Mouse (Mus musculus) hindbrain, embryonic 14.5 days (tissue): ENCODE results near the gene Ccdc126. TPM values are rescaled to one million over a fixed set of nuclear protein-coding genes. Genes with fewer than 3 reads are reported as not detected.

ENCODE experiments used
- ATAC-seq: fragments of 200-750 bp; cut with Nextera tagmentation; 2 replicates; pipeline ENCODE4 v1.8.0; 2017; ENCODE audit warnings: moderate number of reproducible peaks, mild to moderate bottlenecking, moderate TSS enrichment, moderate library complexity; ENCODE audit not compliant: low FRiP score
- DNase-seq: peaks from one replicate; pipeline ENCODE4 v3.0.0-alpha.2; 2015; ENCODE audit warnings: low spot score
- H3K27ac ChIP-seq: fragments of 300-500 bp; sonication (generic); 2 replicates; pipeline ENCODE4 v1.5.1; 2014; ENCODE audit warnings: mild to moderate bottlenecking, moderate library complexity
- H3K27me3 ChIP-seq: fragments of 300-500 bp; sonication (generic); 2 replicates; pipeline ENCODE4 v1.6.1; 2014; ENCODE audit warnings: mild to moderate bottlenecking, low read length, mixed read lengths; ENCODE audit not compliant: control insufficient read depth, insufficient read depth
- H3K36me3 ChIP-seq: fragments of 300-500 bp; sonication (generic); replicated peaks from 2 replicates; pipeline ENCODE4 v1.6.1; 2014; ENCODE audit not compliant: control insufficient read depth, insufficient read depth
- H3K4me1 ChIP-seq: fragments of 300-500 bp; sonication (generic); replicated peaks from 2 replicates; pipeline ENCODE4 v1.6.1; 2014; ENCODE audit warnings: antibody characterized with exemption, low read length, mixed read lengths; ENCODE audit not compliant: control insufficient read depth, insufficient read depth
- H3K4me2 ChIP-seq: fragments of 300-500 bp; sonication (generic); replicated peaks from 2 replicates; pipeline ENCODE4 v1.6.1; 2014; ENCODE audit warnings: mild to moderate bottlenecking, moderate library complexity
- H3K4me3 ChIP-seq: fragments of 300-500 bp; sonication (generic); replicated peaks from 2 replicates; pipeline ENCODE4 v1.5.1; 2014; ENCODE audit warnings: mild to moderate bottlenecking, low read length
- H3K9ac ChIP-seq: fragments of 300-500 bp; sonication (generic); 2 replicates; pipeline ENCODE4 v1.6.1; 2014
- H3K9me3 ChIP-seq: fragments of 300-500 bp; sonication (generic); 2 replicates; pipeline ENCODE4 v1.6.1; 2016; ENCODE audit warnings: low read length; ENCODE audit not compliant: control insufficient read depth
- WGBS: fragments of 180-500 bp; shearing (Covaris S2); extraction: QIAGEN DNeasy Blood & Tissue Kit; methylation state at CpG from one replicate; pipeline ENCODE4 v1.1.7; 2014; 5-methylcytosine and 5-hydroxymethylcytosine counted together
- polyA plus RNA-seq: library from polyadenylated mRNA; unstranded; fragments of >200 nt; fragmentation: Nextera tagmentation; extraction: Ambion mirVana; gene quantifications from 2 replicates; pipeline ENCODE4 v1.2.1, GENCODE M21; 2014

Gene Ccdc126
- polyA plus RNA-seq, 1 experiment from 2014 or later = 11.0 TPM

- Histone ChIP-seq H3K36me3 (no peaks in the 10 kb centered on the region), H3K27ac (no peak within 1 kb of the TSS), H3K4me1 (peaks cover 10% of the 10 kb centered on the region), H3K9me3 (no peaks in the 10 kb centered on the region), H3K4me2 (peak within 1 kb of the TSS; percentile 96), H3K27me3 (no peaks in the 10 kb centered on the region), H3K9ac (peak within 1 kb of the TSS; percentile 64), H3K4me3 (peak within 1 kb of the TSS; percentile 63)
- DNase-seq = peak; percentile 76
- WGBS = 4% methylated on average over 45 of the region's 49 CpGs
- peak; percentile 98 for ATAC-seq
These were observed 48.3 kb downstream of the Ccdc126 start, which contains the start of gene Fam221a for GRCm38 (mm10) chr6:49367159-49368054. Fam221a (plus strand) TSS chr6:49367739.

- Histone ChIP-seq H3K9me3 (no peaks in the 10 kb centered on the region), H3K4me3 (peak overlapping the region; percentile 63), H3K27me3 (no peaks in the 10 kb centered on the region), H3K36me3 (no peaks in the 10 kb centered on the region), H3K27ac (no peak overlapping the region), H3K4me1 (peaks cover 10% of the 10 kb centered on the region), H3K9ac (peak overlapping the region; percentile 64), H3K4me2 (peak overlapping the region; percentile 96)
- DNase-seq (no peak), ATAC-seq (no peak)
- WGBS = 31% methylated on average over 3 of the region's 3 CpGs
These were observed 49.1 kb downstream of the Ccdc126 start for GRCm38 (mm10) chr6:49368212-49368611.

GRCm38 (mm10) chr6:49372705-49373104, 53.6 kb downstream of the Ccdc126 start:
- Histone ChIP-seq H3K4me2 (no peak overlapping the region), H3K36me3 (no peaks in the 10 kb centered on the region), H3K9ac (no peak overlapping the region), H3K27ac (no peak overlapping the region), H3K9me3 (no peaks in the 10 kb centered on the region), H3K27me3 (no peaks in the 10 kb centered on the region), H3K4me3 (no peak overlapping the region), H3K4me1 (peaks cover 10% of the 10 kb centered on the region)
- WGBS = 82% methylated on average over 4 of the region's 4 CpGs
- ATAC-seq = no peak
- no peak for DNase-seq

GRCm38 (mm10) chr6:49373943-49374342, 54.9 kb downstream of the Ccdc126 start:
- 76% methylated on average over 2 of the region's 2 CpGs for WGBS
- no peaks in the 10 kb centered on the region for H3K27me3 ChIP-seq
- no peak for ATAC-seq

GRCm38 (mm10) chr6:49378328-49378727, 59.3 kb downstream of the Ccdc126 start:
- DNase-seq (no peak), ATAC-seq (no peak)
- Histone ChIP-seq H3K27ac (no peak overlapping the region), H3K4me3 (no peak overlapping the region), H3K4me2 (no peak overlapping the region), H3K36me3 (no peaks in the 10 kb centered on the region), H3K9me3 (no peaks in the 10 kb centered on the region), H3K4me1 (no peaks in the 10 kb centered on the region), H3K9ac (no peak overlapping the region), H3K27me3 (no peaks in the 10 kb centered on the region)
- 73% methylated on average over 12 of the region's 12 CpGs for WGBS

More at GRCm38 (mm10) chr6:49373943-49374342, 54.9 kb downstream of the Ccdc126 start:
- no peak overlapping the region for H3K4me2 ChIP-seq
- no peak overlapping the region for H3K4me3 ChIP-seq
- no peaks in the 10 kb centered on the region for H3K36me3 ChIP-seq
- H3K4me1 ChIP-seq = no peaks in the 10 kb centered on the region; the same call in 1 of the 2 replicates
- H3K27ac ChIP-seq = peak overlapping the region; percentile 54
- no peak overlapping the region for H3K9ac ChIP-seq
- no peaks in the 10 kb centered on the region for H3K9me3 ChIP-seq
- DNase-seq = no peak

Other genes with a start within 250 kb of the Ccdc126 start
- gene Malsu1, start 245.5 kb upstream of the Ccdc126 start, polyA plus RNA-seq = 64.2 and 74.2 TPM in 2 replicates
- 25.4 and 30.4 TPM in 2 replicates for gene Igf2bp3, start 104.3 kb upstream of the Ccdc126 start, polyA plus RNA-seq
- 42.3 and 44.5 TPM in 2 replicates for gene Tra2a, start 55.2 kb upstream of the Ccdc126 start, polyA plus RNA-seq
- 4.2 and 5.5 TPM in 2 replicates for gene Fam221a, start 48.5 kb downstream of the Ccdc126 start, polyA plus RNA-seq
- 0.17 TPM in 1 of 2 replicates, not detected in the other for gene Stk31, start 76.3 kb downstream of the Ccdc126 start, polyA plus RNA-seq